Comparison of ENCODE assay signal across 9 mouse cellular contexts in the genomic region with DNA sequence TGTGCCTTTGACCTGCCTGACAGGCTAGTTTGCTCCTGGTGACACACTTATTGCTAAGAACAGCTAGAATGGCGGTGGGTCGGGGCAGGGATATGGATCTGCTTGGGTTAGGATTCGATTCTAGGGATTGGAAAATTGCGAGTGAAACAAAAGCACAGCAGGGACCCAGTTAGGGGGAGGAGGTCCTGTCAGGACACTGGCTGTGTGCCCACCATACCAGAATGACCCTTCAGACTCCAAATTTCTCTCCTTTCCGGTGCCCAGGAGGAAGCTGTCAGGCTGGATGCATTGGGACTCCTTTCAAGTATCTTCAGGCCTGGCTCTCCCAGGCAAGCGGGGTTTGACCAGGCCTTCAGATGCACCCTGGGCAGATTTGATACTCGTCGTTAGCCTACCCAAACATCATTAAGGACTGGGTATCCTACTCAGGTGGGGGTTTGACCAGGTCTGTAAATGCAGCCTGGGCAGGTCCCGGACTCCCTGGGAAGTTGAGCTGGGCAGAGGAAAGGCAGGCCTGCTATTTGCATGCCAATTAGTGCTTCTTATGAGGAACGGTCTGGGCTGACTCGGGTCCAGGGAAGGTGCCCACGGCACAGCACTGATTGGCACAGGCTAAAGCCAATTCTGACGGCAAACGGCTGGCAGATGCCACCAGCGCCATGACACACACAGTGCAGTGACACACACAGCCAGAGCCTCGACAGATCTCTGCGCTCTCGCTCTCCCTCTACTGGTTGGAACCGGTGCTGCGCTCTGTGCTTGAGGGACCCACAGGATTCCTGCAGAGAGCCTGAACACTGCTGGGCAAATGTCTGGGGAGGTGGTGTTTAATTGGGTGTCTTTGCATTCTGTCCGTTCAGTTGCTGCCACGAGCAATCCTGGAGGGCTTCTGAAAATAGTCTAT.
A peak's percentile ranks its signal among the peaks of the same experiment; 100 is the strongest.
DNase-seq lines count a peak whose midpoint lies in the region; ATAC-seq lines count a peak whose summit lies in the region.
"Had no signal": no experiment of that assay in that cellular context is flagged by ENCODE, and none has a peak within 500 bp of the region (broad histone marks: within the 10 kb centered on the region; RNA-seq: fewer than 3 reads in every experiment).

No protein-coding gene starts in this region.

- peak overlapping the region; percentile 27; the same call in 1 of the 2 replicates for H3K4me2 ChIP-seq in midbrain, embryonic 14.5 days (ENCODE audit: low read length)

- no peak overlapping the region for H3K27ac ChIP-seq in midbrain, embryonic 14.5 days (replicated peaks; ENCODE audit: low read depth, low read length)

- 0 out of 2 replicates have a peak, but pooled peaks cover 7% of the 10 kb centered on the region for H3K4me1 ChIP-seq in midbrain, embryonic 14.5 days (ENCODE audit: control insufficient read depth, insufficient read depth, low read length)

- peak; percentile 65 for DNase-seq in ovary, postnatal 10 days (ENCODE audit: low spot score)
- no peak for DNase-seq in ovary, adult 18-20 months (ENCODE audit: low spot score)
- peak; percentile 87 for DNase-seq in embryo, embryonic 10.5 days (ENCODE audit: low spot score)
- DNase-seq in gastrocnemius, postnatal 4 days (ENCODE audit: low spot score in 2 of 2) = peak; percentile 48 to 68
- peak; percentile 71 for DNase-seq in kidney, adult 18-20 months
- DNase-seq in left cerebral cortex, postnatal 4 days = peak; percentile 93
- DNase-seq in midbrain, embryonic 14.5 days = peak; percentile 89
- peak; percentile 47 for DNase-seq in testis, postnatal 14 days (ENCODE audit: low spot score)

- intact Hi-C loops in left cerebral cortex, postnatal 4 days (cut with DNase I) = no loop called here

- no peak overlapping the region for H3K4me3 ChIP-seq in midbrain, embryonic 14.5 days (replicated peaks; ENCODE audit: low read depth, low read length)

- ATAC-seq in midbrain, embryonic 14.5 days (ENCODE audit: low FRiP score, low TSS enrichment) = peak; percentile 81

- H3K27me3 ChIP-seq in midbrain, embryonic 14.5 days (ENCODE audit: control insufficient read depth, insufficient read depth, low read length) = no peaks in the 10 kb centered on the region
- H3K27me3 ChIP-seq: CH12.LX had no signal

- no peaks in the 10 kb centered on the region for H3K36me3 ChIP-seq in midbrain, embryonic 14.5 days (ENCODE audit: control insufficient read depth, insufficient read depth, low read length)

- no peak overlapping the region for H3K9ac ChIP-seq in midbrain, embryonic 14.5 days (replicated peaks; ENCODE audit: low read length)

- WGBS in midbrain, embryonic 14.5 days = 25% methylated on average over 22 of the region's 22 CpGs

- no peaks in the 10 kb centered on the region for H3K9me3 ChIP-seq in midbrain, embryonic 14.5 days (ENCODE audit: control insufficient read depth, low read length)
